Mouse (Mus musculus): Measurements from ENCODE around the gene Pklr.

DNA sequence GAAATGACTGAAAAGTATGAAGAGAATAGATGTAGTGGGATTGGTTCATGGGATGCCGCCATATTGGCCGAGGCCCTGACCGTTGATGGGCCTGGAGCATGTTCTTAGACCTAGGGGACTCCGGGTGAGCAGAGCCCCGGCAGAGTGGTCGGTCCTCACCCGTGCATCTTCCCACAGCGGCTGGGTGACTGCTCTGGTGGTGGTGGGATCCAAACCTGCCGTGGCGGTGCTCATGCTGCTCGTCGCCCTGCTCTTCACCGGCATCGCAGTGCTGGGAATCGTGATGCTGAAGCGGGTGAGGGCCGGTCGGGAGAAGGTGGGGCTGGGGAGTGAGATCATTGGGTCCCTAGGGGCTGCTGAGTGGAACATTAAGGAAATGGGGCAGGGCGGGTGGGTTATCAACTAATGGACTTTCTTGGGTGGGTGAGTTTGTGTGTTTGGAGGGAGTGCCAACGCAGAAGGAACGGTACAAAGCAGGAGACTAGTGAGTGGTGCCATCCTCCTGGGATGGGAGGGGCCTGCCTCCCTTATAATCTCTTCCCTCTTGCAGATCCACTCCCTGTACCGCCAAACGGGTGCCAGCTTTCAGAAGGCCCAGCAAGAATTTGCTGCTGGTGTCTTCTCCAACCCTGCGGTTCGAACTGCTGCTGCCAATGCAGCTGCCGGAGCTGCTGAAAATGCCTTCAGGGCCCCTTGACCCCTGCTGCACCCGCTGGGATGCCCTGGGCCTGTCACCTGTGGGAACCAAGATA, 46.0 kb downstream of the Pklr start:
- TF ChIP-seq CTCF (conservative IDR thresholded peaks at IDR 0.05; ENCODE audit: insufficient read depth, insufficient read length, low read depth, low read length) (no peak), POLR2A (IDR thresholded peaks at IDR 0.05; ENCODE audit: low read depth, low read length) (no peak)

All from kidney, adult 2 months (tissue).